In genomic region chr7:101970821-101971461, GRCm38 (mm10) we compare ENCODE assay signal across 8 mouse cellular contexts. TPM values are rescaled to one million over a fixed set of nuclear protein-coding genes. Genes with fewer than 3 reads are reported as not detected.
DNase-seq lines count a peak whose midpoint lies in the region; ATAC-seq and TF ChIP-seq lines count a peak whose summit lies in the region.

No protein-coding gene starts in this region.

- H3K27me3 ChIP-seq in forebrain, embryonic 16.5 days (replicated peaks; ENCODE audit: control insufficient read depth, insufficient read depth, low read length), result no peaks in the 10 kb centered on the region

- intact Hi-C loops in heart, postnatal 25 days (cut with DNase I), result no loop called here

- TF ChIP-seq CTCF in layer of hippocampus, adult 2 months (conservative IDR thresholded peaks at IDR 0.05), result no peak
- no peak for TF ChIP-seq CTCF in lung, adult 2 months (IDR thresholded peaks at IDR 0.05; ENCODE audit: insufficient read depth, low read length)

- H3K9me3 ChIP-seq in ES-E14 (ENCODE audit: control insufficient read depth, insufficient read depth, low read depth, low read length), result no peaks in the 10 kb centered on the region
- no peaks in the 10 kb centered on the region for H3K9me3 ChIP-seq in forebrain, embryonic 16.5 days (ENCODE audit: control insufficient read depth, low read length)

- peak overlapping the region; percentile 45; the same call in 1 of the 2 replicates for H3K27ac ChIP-seq in ES-E14 (ENCODE audit: insufficient read depth, low read depth, low read length, poor library complexity, severe bottlenecking)
- H3K27ac ChIP-seq in forebrain, embryonic 16.5 days (ENCODE audit: low read length), result peak overlapping the region; percentile 100
- H3K27ac ChIP-seq in layer of hippocampus, adult 2 months, result peak overlapping the region; percentile 99

- H3K4me1 ChIP-seq in ES-E14 (ENCODE audit: control insufficient read depth in 2 of 2, insufficient read depth in 2 of 2, low read length in 2 of 2, poor library complexity in 1 of 2), result peaks cover 3 to 5% of the 10 kb centered on the region in 2 experiments; a peak in 1 of 4 replicates
- peaks cover 34% of the 10 kb centered on the region for H3K4me1 ChIP-seq in forebrain, embryonic 16.5 days (replicated peaks; ENCODE audit: control insufficient read depth, insufficient read depth, low read length)
- peaks cover 8% of the 10 kb centered on the region for H3K4me1 ChIP-seq in lung, adult 2 months (ENCODE audit: control insufficient read depth, insufficient read depth, low read length)

- WGBS in forebrain, embryonic 16.5 days, result under 1% methylated on average over 19 of the region's 19 CpGs
- WGBS in lung, adult 2 months, result under 1% methylated on average over 19 of the region's 19 CpGs

- TF ChIP-seq POLR2A in lung, adult 2 months (IDR thresholded peaks at IDR 0.05; ENCODE audit: borderline replicate concordance, extremely low read depth, low read depth, low read length), result peak; percentile 50; the same call in 1 of the 2 replicates

- H3K4me2 ChIP-seq in forebrain, embryonic 16.5 days (ENCODE audit: low read length), result peak overlapping the region; percentile 78

- H3K36me3 ChIP-seq in ES-E14 (ENCODE audit: control insufficient read depth, insufficient read depth, low read length, poor library complexity, severe bottlenecking), result no peaks in the 10 kb centered on the region
- H3K36me3 ChIP-seq in forebrain, embryonic 16.5 days (ENCODE audit: control insufficient read depth, insufficient read depth), result no peaks in the 10 kb centered on the region

- ATAC-seq in forebrain, embryonic 16.5 days, result peak; percentile 73
- ATAC-seq in neutrophil, adult 5-6 weeks (ENCODE audit: extremely low read depth, insufficient number of reproducible peaks, low FRiP score, poor library complexity, severe bottlenecking), result peak; percentile 37; the same call in 1 of the 2 replicates

- peak overlapping the region; percentile 39 for H3K9ac ChIP-seq in ES-E14 (ENCODE audit: insufficient read depth, low read depth, low read length, poor library complexity, severe bottlenecking)
- H3K9ac ChIP-seq in forebrain, embryonic 16.5 days (replicated peaks; ENCODE audit: low read depth, low read length), result peak overlapping the region; percentile 95

- in situ Hi-C loops in ES-E14 (cut with MboI; ENCODE audit: low sequenced_read_pairs in 2 of 2, unreplicated experiment in 2 of 2), result no loop called here

- no peak for DNase-seq in ES-E14 (ENCODE audit: low read depth, low spot score)
- DNase-seq in cerebellum, adult 18-20 months, result peak; percentile 84 to 85
- peak; percentile 76 for DNase-seq in heart, postnatal 25 days (ENCODE audit: low spot score)
- peak; percentile 69 to 71 for DNase-seq in layer of hippocampus, adult 2 months (ENCODE audit: low spot score in 2 of 2)
- DNase-seq in lung, adult 2 months, result peak; percentile 76
- DNase-seq in testis, postnatal 14 days (ENCODE audit: low spot score), result peak; percentile 75

- H3K4me3 ChIP-seq in ES-E14 (ENCODE audit: insufficient read depth in 1 of 2, low read depth in 1 of 2, low read length in 2 of 2, poor library complexity in 1 of 2, severe bottlenecking in 1 of 2), result peak overlapping the region; percentile 65 to 86
- peak overlapping the region; percentile 83 for H3K4me3 ChIP-seq in forebrain, embryonic 16.5 days (replicated peaks; ENCODE audit: low read length)
- peak overlapping the region; percentile 82 for H3K4me3 ChIP-seq in layer of hippocampus, adult 2 months
- H3K4me3 ChIP-seq in lung, adult 2 months (replicated peaks; ENCODE audit: extremely low read depth, low read depth, low read length), result peak overlapping the region; percentile 90

TF ChIP-seq in ES-E14, 5 proteins besides CTCF, POLR2A, EP300 and RAD21:
- TF ChIP-seq ZC3H11A (IDR thresholded peaks at IDR 0.05; ENCODE audit: borderline replicate concordance, low read depth, low read length), result no peak
- peak; percentile 29; the same call in 1 of the 2 replicates for TF ChIP-seq ZNF384 (IDR thresholded peaks at IDR 0.05; ENCODE audit: low read depth, low read length)

RNA-seq across cellular contexts. Expression of gene Numa1, which starts 37.0 kb away (rescaled TPM):
- total RNA-seq in ES-E14 (2012; rRNA removed), result 91.0 and 95.6 TPM in 2 replicates
- 64.8 and 68.6 TPM in 2 replicates for polyA plus RNA-seq in forebrain, embryonic 16.5 days (2015; fragmentation: Nextera tagmentation; extraction: Ambion mirVana)
- total RNA-seq in heart, postnatal 25 days (2021), result 10 to 100 TPM; 88.4 to 93.0 TPM
- total RNA-seq in layer of hippocampus, adult 2 months (2021), result 100 to 1,000 TPM; 114 to 118 TPM
- polyA plus RNA-seq in lung, adult 2 months (2012; rRNA removed), result 80.1 and 93.4 TPM in 2 replicates
- total RNA-seq in neutrophil, adult 5-6 weeks (2017), result 225 and 227 TPM in 2 replicates

RNA-seq across cellular contexts. Expression of gene Lrrc51, which starts 37.2 kb away (rescaled TPM):
- total RNA-seq in ES-E14 (2012; rRNA removed), result 2.6 TPM in 2 replicates
- 9.4 and 9.6 TPM in 2 replicates for polyA plus RNA-seq in forebrain, embryonic 16.5 days (2015; fragmentation: Nextera tagmentation; extraction: Ambion mirVana)
- 1 to 10 TPM; 3.3 to 4.1 TPM for total RNA-seq in heart, postnatal 25 days (2021)
- 1 to 10 TPM; 5.4 to 5.9 TPM for total RNA-seq in layer of hippocampus, adult 2 months (2021)
- polyA plus RNA-seq in lung, adult 2 months (2012; rRNA removed), result 28.9 and 36.5 TPM in 2 replicates
- 0.93 and 3.2 TPM in 2 replicates for total RNA-seq in neutrophil, adult 5-6 weeks (2017)

RNA-seq across cellular contexts. Expression of gene Il18bp, which starts 47.5 kb away (rescaled TPM):
- 11.0 and 15.0 TPM in 2 replicates for total RNA-seq in ES-E14 (2012; rRNA removed)
- polyA plus RNA-seq in forebrain, embryonic 16.5 days (2015; fragmentation: Nextera tagmentation; extraction: Ambion mirVana), result 3.5 and 5.0 TPM in 2 replicates
- 1 to 10 TPM; 6.5 to 6.8 TPM for total RNA-seq in heart, postnatal 25 days (2021)
- total RNA-seq in layer of hippocampus, adult 2 months (2021), result 10 to 100 TPM in 1 of 2 experiments, 1 to 10 TPM in 1; 7.5 to 11.6 TPM
- 11.4 and 12.0 TPM in 2 replicates for polyA plus RNA-seq in lung, adult 2 months (2012; rRNA removed)
- total RNA-seq in neutrophil, adult 5-6 weeks (2017), result 12.2 and 13.6 TPM in 2 replicates

Comparison
In these comparisons a context has a peak if more than half of its experiments do, and no peak if none do; other contexts are left out.
1. H3K27ac ChIP-seq: peak in every context shown above with its lines; median percentile 100 in forebrain, embryonic 16.5 days; 99 in layer of hippocampus, adult 2 months; 45 in ES-E14.